Mouse (Mus musculus) regulatory T cell (primary cell): ENCODE results near the gene Lipk.

ENCODE experiments used
- in situ Hi-C: fragments of 300-600 bp; cut with MboI, MseI; formaldehyde crosslinking; loops from one replicate; pipeline ENCODE4 v1.15.1; 2025; ENCODE audit warnings: high pct_unique_total_duplicates

Gene Lipk

GRCm38 (mm10) chr19:34008002-34008401 lies at the start of gene Lipk:
Lipk (plus strand) TSS chr19:34008290.
- in situ Hi-C loops: no loop called here

GRCm38 (mm10) chr19:33960887-33961286 lies 47.2 kb upstream of the Lipk start, which contains the start of gene Lipf:
Lipf (plus strand) TSS chr19:33961187.
- in situ Hi-C loops: no loop called here

- in situ Hi-C loops: no loop called here
These were observed 29.1 kb upstream of the Lipk start for GRCm38 (mm10) chr19:33979007-33979406.

GRCm38 (mm10) chr19:33983043-33983442 lies 25.0 kb upstream of the Lipk start:
- in situ Hi-C loops: no loop called here

GRCm38 (mm10) chr19:34021440-34022172 lies 13.5 kb downstream of the Lipk start:
- in situ Hi-C loops: no loop called here

- in situ Hi-C loops: no loop called here
These were observed 14.7 kb downstream of the Lipk start for GRCm38 (mm10) chr19:34022759-34023158.

- in situ Hi-C loops: no loop called here
These were observed 31.6 kb downstream of the Lipk start for GRCm38 (mm10) chr19:34039731-34040130.

- in situ Hi-C loops: no loop called here
These were observed 34.9 kb downstream of the Lipk start for GRCm38 (mm10) chr19:34043008-34043407.

- in situ Hi-C loops: no loop called here
These were observed 41.4 kb downstream of the Lipk start for GRCm38 (mm10) chr19:34049371-34050039.

- in situ Hi-C loops: no loop called here
These were observed 43.4 kb downstream of the Lipk start for GRCm38 (mm10) chr19:34051502-34051901.

GRCm38 (mm10) chr19:34063547-34063946 lies 55.5 kb downstream of the Lipk start:
- in situ Hi-C loops: no loop called here

- in situ Hi-C loops: no loop called here
These were observed 56.0 kb downstream of the Lipk start for GRCm38 (mm10) chr19:34064059-34064458.

- in situ Hi-C loops: no loop called here
These were observed 58.8 kb downstream of the Lipk start, which contains the start of gene Lipn for GRCm38 (mm10) chr19:34066779-34067472. Lipn (plus strand) TSS chr19:34067358.

GRCm38 (mm10) chr19:34074239-34074638 lies 66.1 kb downstream of the Lipk start:
- in situ Hi-C loops: no loop called here

GRCm38 (mm10) chr19:34078130-34078529 lies 70.0 kb downstream of the Lipk start:
- in situ Hi-C loops: no loop called here

GRCm38 (mm10) chr19:34089011-34089680 lies 81.1 kb downstream of the Lipk start:
- in situ Hi-C loops: no loop called here

- in situ Hi-C loops: no loop called here
These were observed 87.3 kb downstream of the Lipk start for GRCm38 (mm10) chr19:34095381-34095780.

GRCm38 (mm10) chr19:34096228-34096627 lies 88.1 kb downstream of the Lipk start:
- in situ Hi-C loops: no loop called here
